Mouse (Mus musculus): ENCODE results near the gene Top1.

- TF ChIP-seq CTCF (IDR thresholded peaks at IDR 0.05; ENCODE audit: borderline replicate concordance, insufficient read depth, low read length) (0 out of 2 replicates have a peak, but pooled peaks have one; percentile 36), POLR2A (IDR thresholded peaks at IDR 0.05; ENCODE audit: low read depth, low read length) (no peak)
Measured at GRCm38 (mm10) chr2:160601805-160602204, 43.9 kb upstream of the Top1 start.

Data from embryonic fibroblast, embryonic 13.5 days (primary cell).